In genomic region chr17:62884129-62884506, GRCm38 (mm10) we compare ENCODE assay signal across 8 mouse cellular contexts. TPM values are rescaled to one million over a fixed set of nuclear protein-coding genes. Genes with fewer than 3 reads are reported as not detected.
DNase-seq lines count a peak whose midpoint lies in the region; ATAC-seq lines count a peak whose summit lies in the region.

No protein-coding gene starts in this region.

- intact Hi-C loops in left cerebral cortex, postnatal 36 days (cut with DNase I) = no loop called here

- peak; percentile 89 for DNase-seq in adrenal gland, adult 2 months
- peak; percentile 91 for DNase-seq in embryo, embryonic 10.5 days (ENCODE audit: low spot score)
- DNase-seq in gastrocnemius, postnatal 25 days = peak; percentile 46
- DNase-seq in induced T-regulatory cell, adult 2 months (ENCODE audit: low read depth) = peak; percentile 50
- peak; percentile 78 to 81 for DNase-seq in left cerebral cortex, postnatal 36 days (ENCODE audit: low spot score in 2 of 2)
- DNase-seq in right cerebral cortex, postnatal 36 days (ENCODE audit: low spot score in 2 of 2) = peak; percentile 52 to 69

- peak; percentile 84 for ATAC-seq in megakaryocyte-erythroid progenitor cell, adult 5-6 weeks (replicated peaks; ENCODE audit: low FRiP score, low TSS enrichment, poor library complexity, severe bottlenecking)
- no peak for ATAC-seq in erythroblast, adult 5-6 weeks (replicated peaks; ENCODE audit: low FRiP score, poor library complexity, severe bottlenecking)

RNA-seq across cellular contexts. Expression of gene Efna5, which starts 3.0 kb away (rescaled TPM):
- total RNA-seq in adrenal gland, adult 2 months (2021) = 10 to 100 TPM; 20.4 to 22.6 TPM
- polyA plus RNA-seq in adrenal gland, adult 2 months (2012; rRNA removed) = 2.9 and 3.7 TPM in 2 replicates
- 1 to 10 TPM in 1 of 2 experiments, under 1 TPM in 1; 0.46 to 2.9 TPM for total RNA-seq in gastrocnemius, postnatal 25 days (2021)
- total RNA-seq in left cerebral cortex, postnatal 36 days (2021) = 10 to 100 TPM; 35.7 to 37.7 TPM
- not detected in 2 replicates for total RNA-seq in megakaryocyte-erythroid progenitor cell, adult 5-6 weeks (2014; fragmentation: Nextera tagmentation)
- not detected in 2 replicates for total RNA-seq in megakaryocyte-erythroid progenitor cell, adult 5-6 weeks (2017)
- total RNA-seq in erythroblast, adult 5-6 weeks (2015; ENCODE audit: low replicate concordance) = not detected in 2 replicates
- total RNA-seq in erythroblast, adult 5-6 weeks (2017; ENCODE audit: low replicate concordance) = not detected in 2 replicates

Comparison
In these comparisons a context has a peak if more than half of its experiments do, and no peak if none do; other contexts are left out.
1. RNA of gene Efna5, which starts 3.0 kb away (total RNA-seq): 35.7 to 37.7 TPM in left cerebral cortex, postnatal 36 days and 20.4 to 22.6 TPM in adrenal gland, adult 2 months; 0.46 to 2.9 TPM in gastrocnemius, postnatal 25 days, not detected in megakaryocyte-erythroid progenitor cell, adult 5-6 weeks and not detected in erythroblast, adult 5-6 weeks; every median in the first group is over 4 times any median in the second.
2. Peak in every context shown above with its lines, with median percentiles within 50 percentile points of each other: DNase-seq.